Mouse (Mus musculus) myocyte (in vitro differentiated cells): ENCODE results near the gene Efna1.

ENCODE experiments used
- E2F4 ChIP-seq: IDR thresholded peaks from one replicate; pipeline ENCODE4 v1.6.1; 2011; ENCODE audit warnings: mild to moderate bottlenecking, control low read depth, moderate library complexity; ENCODE audit not compliant: insufficient read depth
- MAX ChIP-seq: IDR thresholded peaks from one replicate; pipeline ENCODE4 v1.6.1; 2011; ENCODE audit warnings: low read depth, mild to moderate bottlenecking, control low read depth
- POLR2A ChIP-seq: IDR thresholded peaks from one replicate; pipeline ENCODE4 v1.6.1; 2011; ENCODE audit warnings: low read depth, mild to moderate bottlenecking, control low read depth, moderate library complexity; ENCODE audit not compliant: insufficient read length
- POLR2AphosphoS2 ChIP-seq: IDR thresholded peaks from one replicate; pipeline ENCODE4 v1.6.1; 2011; ENCODE audit warnings: low read depth, control low read depth; ENCODE audit not compliant: insufficient read length
- USF1 ChIP-seq: IDR thresholded peaks from one replicate; pipeline ENCODE4 v1.6.1; 2011; ENCODE audit warnings: low read depth, mild to moderate bottlenecking, control low read depth, moderate library complexity

- TF ChIP-seq POLR2A, result no peak
- TF ChIP-seq MAX, result no peak
- TF ChIP-seq POLR2AphosphoS2, result no peak
- no peak for TF ChIP-seq USF1
- no peak for TF ChIP-seq E2F4
Observed at GRCm38 (mm10) chr3:89242331-89242895, 38.5 kb downstream of the Efna1 start.
